Mouse (Mus musculus): ENCODE data around the gene Gm28372. TPM values are rescaled to one million over a fixed set of nuclear protein-coding genes. Genes with fewer than 3 reads are reported as not detected.

The Gm28372 gene
- total and polyA plus RNA-seq, 3 experiments: not detected

DNA sequence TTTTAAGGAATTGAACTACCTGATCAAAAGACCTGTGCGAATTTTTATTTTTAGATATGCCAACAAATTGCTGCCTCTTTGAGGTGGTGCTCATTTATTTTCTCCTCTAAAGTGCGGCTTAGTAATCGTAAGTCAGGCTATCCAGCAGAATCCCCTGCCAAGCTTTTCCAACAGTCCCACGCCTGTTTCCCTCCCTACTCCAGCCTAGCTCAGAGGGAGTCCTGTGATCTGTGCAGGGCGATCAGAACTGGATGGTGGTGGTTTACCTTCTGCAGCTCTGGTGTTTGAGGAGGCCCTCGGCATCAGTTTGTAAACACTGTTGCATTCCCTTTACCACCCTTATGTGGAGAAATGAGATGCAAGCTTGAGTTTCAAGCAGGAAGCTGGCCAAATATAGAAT is 48.4 kb downstream of the Gm28372 start:
- Histone ChIP-seq H3K4me3 (ENCODE audit: low read depth, low read length) (no peak overlapping the region), H3K27me3 (ENCODE audit: insufficient read depth, low read length) (no peaks in the 10 kb centered on the region), H3K9me3 (replicated peaks) (no peaks in the 10 kb centered on the region), H3K36me3 (replicated peaks) (peaks cover 19% of the 10 kb centered on the region), H3K4me1 (ENCODE audit: insufficient read depth, low read depth, low read length) (peaks cover 58% of the 10 kb centered on the region)
- no peak for ATAC-seq (ENCODE audit: extremely low read depth, insufficient number of reproducible peaks, low FRiP score, poor library complexity, severe bottlenecking)
- no peak for TF ChIP-seq GATA1 (IDR thresholded peaks at IDR 0.05; ENCODE audit: borderline replicate concordance, low read length)
- TF ChIP-seq TAL1 (conservative IDR thresholded peaks at IDR 0.05; ENCODE audit: low read depth, low read length): no peak
- no peak for DNase-seq (ENCODE audit: low spot score)

- ATAC-seq (ENCODE audit: extremely low read depth, insufficient number of reproducible peaks, low FRiP score, poor library complexity, severe bottlenecking): no peak
- peaks cover 49% of the 10 kb centered on the region for H3K4me1 ChIP-seq (ENCODE audit: insufficient read depth, low read depth, low read length)
These were observed 49.8 kb downstream of the Gm28372 start for GRCm38 (mm10) chr2:130454748-130455370.

More at GRCm38 (mm10) chr2:130454748-130455370, 49.8 kb downstream of the Gm28372 start:
- Histone ChIP-seq H3K9me3 (replicated peaks) (no peaks in the 10 kb centered on the region), H3K4me3 (ENCODE audit: low read depth, low read length) (peak overlapping the region; percentile 33; the same call in 1 of the 2 replicates), H3K27me3 (ENCODE audit: insufficient read depth, low read length) (no peaks in the 10 kb centered on the region), H3K36me3 (replicated peaks) (peaks cover 31% of the 10 kb centered on the region)
- DNase-seq (ENCODE audit: low spot score): no peak
- TF ChIP-seq GATA2 (IDR thresholded peaks at IDR 0.05; ENCODE audit: borderline replicate concordance, low read depth, low read length): no peak
- TF ChIP-seq TAL1 (conservative IDR thresholded peaks at IDR 0.05; ENCODE audit: low read depth, low read length): no peak
- TF ChIP-seq GATA1 (IDR thresholded peaks at IDR 0.05; ENCODE audit: borderline replicate concordance, low read length): no peak
- no peak for TF ChIP-seq CTCF (IDR thresholded peaks at IDR 0.05; ENCODE audit: low read depth, low read length)
- no peak for TF ChIP-seq POLR2AphosphoS5 (IDR thresholded peaks at IDR 0.05; ENCODE audit: insufficient replicate concordance, low read depth, low read length)

Other genes with a start within 250 kb of the Gm28372 start
- 112 and 115 TPM in 2 replicates for gene Snrpb, start 225.8 kb upstream of the Gm28372 start, total RNA-seq (2014; fragmentation: Nextera tagmentation)
- 252 and 274 TPM in 2 replicates for gene Snrpb, start 225.8 kb upstream of the Gm28372 start, total RNA-seq (2017)
- gene Snrpb, start 225.8 kb upstream of the Gm28372 start, polyA plus RNA-seq (2012): 650 and 707 TPM in 2 replicates
- gene Tmc2, start 210.0 kb upstream of the Gm28372 start, total RNA-seq (2014; fragmentation: Nextera tagmentation): not detected in 2 replicates
- gene Tmc2, start 210.0 kb upstream of the Gm28372 start, total RNA-seq (2017): 0.05 and 0.06 TPM in 2 replicates
- gene Tmc2, start 210.0 kb upstream of the Gm28372 start, polyA plus RNA-seq (2012): not detected in 2 replicates
- gene Nop56, start 130.8 kb upstream of the Gm28372 start, total RNA-seq (2014; fragmentation: Nextera tagmentation): 673 and 768 TPM in 2 replicates
- gene Nop56, start 130.8 kb upstream of the Gm28372 start, total RNA-seq (2017): 325 and 381 TPM in 2 replicates
- gene Nop56, start 130.8 kb upstream of the Gm28372 start, polyA plus RNA-seq (2012): 92.9 and 102 TPM in 2 replicates
- 381 and 449 TPM in 2 replicates for gene Idh3b, start 120.7 kb upstream of the Gm28372 start, total RNA-seq (2014; fragmentation: Nextera tagmentation)
- 171 and 172 TPM in 2 replicates for gene Idh3b, start 120.7 kb upstream of the Gm28372 start, total RNA-seq (2017)
- gene Idh3b, start 120.7 kb upstream of the Gm28372 start, polyA plus RNA-seq (2012): 118 and 132 TPM in 2 replicates
- gene Ebf4, start 110.1 kb upstream of the Gm28372 start, total RNA-seq (2014; fragmentation: Nextera tagmentation): 0.49 and 0.83 TPM in 2 replicates
- gene Ebf4, start 110.1 kb upstream of the Gm28372 start, total RNA-seq (2017): 0.06 TPM in 1 of 2 replicates, not detected in the other
- gene Ebf4, start 110.1 kb upstream of the Gm28372 start, polyA plus RNA-seq (2012): not detected in 2 replicates
- gene Cpxm1, start 7.7 kb upstream of the Gm28372 start, total RNA-seq (2014; fragmentation: Nextera tagmentation): 0.29 TPM in 1 of 2 replicates, not detected in the other
- not detected in 2 replicates for gene Cpxm1, start 7.7 kb upstream of the Gm28372 start, total RNA-seq (2017)
- not detected in 2 replicates for gene Cpxm1, start 7.7 kb upstream of the Gm28372 start, polyA plus RNA-seq (2012)
- gene 1700020A23Rik, start within 50 bp of the Gm28372 start, total RNA-seq (2014; fragmentation: Nextera tagmentation): not detected in 2 replicates
- not detected in 2 replicates for gene 1700020A23Rik, start within 50 bp of the Gm28372 start, total RNA-seq (2017)
- not detected in 2 replicates for gene 1700020A23Rik, start within 50 bp of the Gm28372 start, polyA plus RNA-seq (2012)
- gene Tmem239, start 1.2 kb downstream of the Gm28372 start, total RNA-seq (2014; fragmentation: Nextera tagmentation): not detected in 2 replicates
- not detected in 2 replicates for gene Tmem239, start 1.2 kb downstream of the Gm28372 start, total RNA-seq (2017)
- gene Tmem239, start 1.2 kb downstream of the Gm28372 start, polyA plus RNA-seq (2012): not detected in 2 replicates
- gene Vps16, start 19.1 kb downstream of the Gm28372 start, total RNA-seq (2014; fragmentation: Nextera tagmentation): 55.2 and 58.9 TPM in 2 replicates
- 180 and 190 TPM in 2 replicates for gene Vps16, start 19.1 kb downstream of the Gm28372 start, total RNA-seq (2017)
- 12.6 and 20.2 TPM in 2 replicates for gene Vps16, start 19.1 kb downstream of the Gm28372 start, polyA plus RNA-seq (2012)
- 16.9 and 17.6 TPM in 2 replicates for gene Pced1a, start 19.5 kb downstream of the Gm28372 start, total RNA-seq (2014; fragmentation: Nextera tagmentation)
- 13.9 and 20.0 TPM in 2 replicates for gene Pced1a, start 19.5 kb downstream of the Gm28372 start, total RNA-seq (2017)
- gene Pced1a, start 19.5 kb downstream of the Gm28372 start, polyA plus RNA-seq (2012): 17.4 and 19.7 TPM in 2 replicates
- 60.6 and 97.7 TPM in 2 replicates for gene Ptpra, start 45.0 kb downstream of the Gm28372 start, total RNA-seq (2014; fragmentation: Nextera tagmentation)
- 119 and 127 TPM in 2 replicates for gene Ptpra, start 45.0 kb downstream of the Gm28372 start, total RNA-seq (2017)
- 11.4 and 22.6 TPM in 2 replicates for gene Ptpra, start 45.0 kb downstream of the Gm28372 start, polyA plus RNA-seq (2012)
- gene Mrps26, start 158.5 kb downstream of the Gm28372 start, total RNA-seq (2014; fragmentation: Nextera tagmentation): 75.7 and 93.8 TPM in 2 replicates
- 60.6 and 79.2 TPM in 2 replicates for gene Mrps26, start 158.5 kb downstream of the Gm28372 start, total RNA-seq (2017)
- gene Mrps26, start 158.5 kb downstream of the Gm28372 start, polyA plus RNA-seq (2012): 144 and 187 TPM in 2 replicates
- gene Oxt, start 170.9 kb downstream of the Gm28372 start, total RNA-seq (2014; fragmentation: Nextera tagmentation): not detected in 2 replicates
- not detected in 2 replicates for gene Oxt, start 170.9 kb downstream of the Gm28372 start, total RNA-seq (2017)
- gene Oxt, start 170.9 kb downstream of the Gm28372 start, polyA plus RNA-seq (2012): not detected in 2 replicates
- gene Avp, start 177.3 kb downstream of the Gm28372 start, total RNA-seq (2014; fragmentation: Nextera tagmentation): not detected in 2 replicates
- not detected in 2 replicates for gene Avp, start 177.3 kb downstream of the Gm28372 start, total RNA-seq (2017)
- not detected in 2 replicates for gene Avp, start 177.3 kb downstream of the Gm28372 start, polyA plus RNA-seq (2012)
- 20.5 and 26.4 TPM in 2 replicates for gene Fastkd5, start 224.8 kb downstream of the Gm28372 start, total RNA-seq (2014; fragmentation: Nextera tagmentation)
- gene Fastkd5, start 224.8 kb downstream of the Gm28372 start, total RNA-seq (2017): 27.6 and 29.9 TPM in 2 replicates
- gene Fastkd5, start 224.8 kb downstream of the Gm28372 start, polyA plus RNA-seq (2012): 0.81 and 1.3 TPM in 2 replicates
- 11.2 and 13.0 TPM in 2 replicates for gene Ubox5, start 224.8 kb downstream of the Gm28372 start, total RNA-seq (2014; fragmentation: Nextera tagmentation)
- gene Ubox5, start 224.8 kb downstream of the Gm28372 start, total RNA-seq (2017): 9.0 and 9.7 TPM in 2 replicates
- gene Ubox5, start 224.8 kb downstream of the Gm28372 start, polyA plus RNA-seq (2012): 2.7 and 3.2 TPM in 2 replicates
- 1.2 TPM in 1 of 2 replicates, not detected in the other for gene Lzts3, start 237.6 kb downstream of the Gm28372 start, total RNA-seq (2014; fragmentation: Nextera tagmentation)
- 0.55 and 0.81 TPM in 2 replicates for gene Lzts3, start 237.6 kb downstream of the Gm28372 start, total RNA-seq (2017)
- 1.1 and 1.2 TPM in 2 replicates for gene Lzts3, start 237.6 kb downstream of the Gm28372 start, polyA plus RNA-seq (2012)